Mouse (Mus musculus): ENCODE data around the gene Erbb2. TPM values are rescaled to one million over a fixed set of nuclear protein-coding genes. Genes with fewer than 3 reads are reported as not detected.

The Erbb2 gene
- total and polyA plus RNA-seq, 2 experiments, result 0.72 to 1.0 TPM

DNA sequence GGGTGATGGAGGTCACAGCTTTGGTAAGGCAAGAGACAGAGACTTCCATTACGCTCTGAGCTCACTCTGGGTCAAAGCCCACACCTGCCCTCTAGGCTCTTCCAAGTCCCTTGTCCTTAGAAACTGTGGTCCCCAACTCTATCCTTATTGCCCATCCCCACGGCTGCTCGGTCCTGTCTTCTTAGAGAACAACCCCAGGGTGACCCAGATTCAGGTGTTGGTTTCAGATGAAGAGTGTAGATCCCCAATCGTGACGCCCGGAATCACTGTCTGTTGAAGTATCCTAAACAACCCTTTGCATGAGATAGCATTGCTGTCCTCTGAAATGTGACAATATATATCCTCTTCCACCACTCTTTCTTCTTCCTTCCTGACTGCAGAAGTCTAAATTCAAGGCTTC lies 50.0 kb downstream of the Erbb2 start:
- H3K9ac ChIP-seq (ENCODE audit: low read depth, low read length), result no peak overlapping the region
- H3K4me1 ChIP-seq (ENCODE audit: control insufficient read depth, insufficient read depth, low read length), result 0 out of 2 replicates have a peak, but pooled peaks cover 1% of the 10 kb centered on the region
- no peak overlapping the region for H3K4me3 ChIP-seq (ENCODE audit: insufficient read depth, low read depth, low read length)
- H3K36me3 ChIP-seq (ENCODE audit: control insufficient read depth, insufficient read depth, low read length), result no peaks in the 10 kb centered on the region
- DNase-seq (ENCODE audit: extremely low read depth, low read depth, low spot score), result no peak
- no peaks in the 10 kb centered on the region for H3K27me3 ChIP-seq (ENCODE audit: control insufficient read depth, insufficient read depth, low read length)
- H3K79me2 ChIP-seq (ENCODE audit: control insufficient read depth, insufficient read depth, low read length), result no peaks in the 10 kb centered on the region
- WGBS, result 86% methylated on average over 6 of the region's 6 CpGs
- H3K27ac ChIP-seq (replicated peaks; ENCODE audit: insufficient read depth, low read depth, low read length), result no peak overlapping the region
- TF ChIP-seq POLR2A (IDR thresholded peaks at IDR 0.05; ENCODE audit: extremely low read depth, insufficient read depth, low read length) (no peak), CTCF (IDR thresholded peaks at IDR 0.05; ENCODE audit: low read depth, low read length) (no peak)

DNA sequence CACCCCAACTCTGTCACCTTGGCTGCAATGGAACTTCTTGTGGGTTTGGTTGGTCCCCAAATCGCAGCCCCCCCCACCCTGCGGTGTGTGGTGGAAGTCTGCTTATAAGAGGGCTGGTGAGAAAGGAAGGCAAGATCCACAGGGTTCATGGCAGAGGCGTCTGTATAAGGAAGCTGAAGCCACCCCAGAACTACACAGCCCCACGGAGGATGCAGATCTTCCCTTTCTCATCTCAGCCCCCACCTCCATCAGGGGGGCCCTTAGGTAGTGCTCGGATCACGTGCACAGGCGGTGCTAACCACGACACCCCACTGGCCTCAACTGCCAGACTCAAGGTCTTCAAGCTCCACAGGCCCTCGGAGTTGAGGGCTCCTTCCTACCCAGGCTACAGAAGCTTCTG lies 51.6 kb downstream of the Erbb2 start:
- Histone ChIP-seq H3K27me3 (ENCODE audit: control insufficient read depth, insufficient read depth, low read length) (no peaks in the 10 kb centered on the region), H3K4me1 (ENCODE audit: control insufficient read depth, insufficient read depth, low read length) (no peaks in the 10 kb centered on the region), H3K4me3 (ENCODE audit: insufficient read depth, low read depth, low read length) (no peak overlapping the region), H3K36me3 (ENCODE audit: control insufficient read depth, insufficient read depth, low read length) (no peaks in the 10 kb centered on the region), H3K27ac (replicated peaks; ENCODE audit: insufficient read depth, low read depth, low read length) (no peak overlapping the region), H3K9ac (ENCODE audit: low read depth, low read length) (no peak overlapping the region), H3K79me2 (ENCODE audit: control insufficient read depth, insufficient read depth, low read length) (no peaks in the 10 kb centered on the region)
- no peak for DNase-seq (ENCODE audit: extremely low read depth, low read depth, low spot score)
- WGBS, result 78% methylated on average over 9 of the region's 9 CpGs
- TF ChIP-seq CTCF (IDR thresholded peaks at IDR 0.05; ENCODE audit: low read depth, low read length), result no peak
- TF ChIP-seq POLR2A (IDR thresholded peaks at IDR 0.05; ENCODE audit: extremely low read depth, insufficient read depth, low read length), result no peak

DNA sequence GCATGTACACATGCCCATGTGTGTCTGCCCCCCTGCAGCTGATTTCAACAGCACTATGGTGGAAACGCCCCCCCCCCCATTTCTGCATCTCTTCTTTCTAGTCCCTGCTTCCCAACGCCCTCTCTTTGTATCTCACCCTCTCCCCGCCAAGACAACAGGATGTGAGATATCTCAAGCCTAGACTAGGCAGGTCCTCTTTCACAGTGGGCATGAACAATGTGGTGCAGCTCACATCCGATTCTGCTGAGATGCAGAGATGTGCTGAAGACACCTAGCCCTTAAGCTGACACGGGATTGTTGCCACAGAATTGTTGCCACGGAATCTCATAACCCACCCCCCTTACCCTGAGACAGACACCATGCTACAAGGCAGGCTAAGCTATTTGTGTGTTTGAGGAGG lies 52.2 kb downstream of the Erbb2 start:
- Histone ChIP-seq H3K27me3 (ENCODE audit: control insufficient read depth, insufficient read depth, low read length) (no peaks in the 10 kb centered on the region), H3K36me3 (ENCODE audit: control insufficient read depth, insufficient read depth, low read length) (no peaks in the 10 kb centered on the region), H3K27ac (replicated peaks; ENCODE audit: insufficient read depth, low read depth, low read length) (no peak overlapping the region), H3K4me3 (ENCODE audit: insufficient read depth, low read depth, low read length) (no peak overlapping the region), H3K79me2 (ENCODE audit: control insufficient read depth, insufficient read depth, low read length) (no peaks in the 10 kb centered on the region), H3K4me1 (ENCODE audit: control insufficient read depth, insufficient read depth, low read length) (no peaks in the 10 kb centered on the region), H3K9ac (ENCODE audit: low read depth, low read length) (no peak overlapping the region)
- no peak for TF ChIP-seq POLR2A (IDR thresholded peaks at IDR 0.05; ENCODE audit: extremely low read depth, insufficient read depth, low read length)
- WGBS, result 66% methylated on average over 6 of the region's 6 CpGs
- DNase-seq (ENCODE audit: extremely low read depth, low read depth, low spot score), result no peak

DNA sequence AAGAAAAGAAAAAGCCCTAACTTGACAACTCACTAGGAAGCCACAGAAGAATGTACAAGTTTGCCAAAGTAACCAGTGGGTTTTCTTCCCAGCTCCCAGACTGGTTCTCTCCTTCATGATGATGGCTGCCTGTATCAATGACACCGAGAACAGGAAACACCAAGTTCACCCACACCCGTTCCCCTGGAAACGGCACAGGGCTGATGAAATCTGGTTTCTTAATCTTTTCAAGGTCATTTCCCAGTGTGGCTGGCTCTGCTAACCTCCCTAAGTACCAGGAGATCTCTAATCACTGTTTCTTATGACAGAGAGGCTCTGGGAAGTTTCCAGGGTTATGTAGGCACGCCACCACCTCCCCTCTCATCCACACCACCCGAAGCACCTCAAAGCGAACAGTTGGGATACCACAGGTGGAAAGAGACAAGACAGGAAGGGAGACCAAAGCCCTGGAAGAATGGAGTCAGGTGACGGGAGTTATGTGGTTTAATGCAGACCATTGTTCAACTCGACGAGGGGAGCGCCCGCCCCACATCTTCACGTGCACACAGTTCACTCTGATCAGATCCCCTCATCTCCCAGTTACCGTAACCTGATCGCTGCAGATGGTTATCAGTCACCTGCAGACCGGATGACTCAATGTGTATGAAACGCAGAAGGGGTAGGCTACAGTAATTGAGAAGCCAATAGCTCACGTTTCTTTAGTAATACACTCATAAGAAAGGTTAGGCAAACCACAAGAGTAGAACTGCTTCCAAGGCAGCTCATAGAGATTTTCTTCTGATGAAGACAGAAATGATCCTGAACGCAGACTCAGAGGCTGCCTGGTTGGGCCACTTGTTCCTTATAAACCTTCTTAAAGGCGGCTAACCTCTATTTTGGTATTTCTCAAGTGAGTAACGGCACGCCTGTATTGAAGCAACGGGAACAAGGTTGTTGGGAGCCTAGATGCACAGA lies 57.8 kb downstream of the Erbb2 start:
- H3K4me1 ChIP-seq (ENCODE audit: control insufficient read depth, insufficient read depth, low read length), result no peaks in the 10 kb centered on the region
- H3K36me3 ChIP-seq (ENCODE audit: control insufficient read depth, insufficient read depth, low read length), result no peaks in the 10 kb centered on the region
- 68% methylated on average over 22 of the region's 22 CpGs for WGBS
- no peaks in the 10 kb centered on the region for H3K27me3 ChIP-seq (ENCODE audit: control insufficient read depth, insufficient read depth, low read length)
- no peak for DNase-seq (ENCODE audit: extremely low read depth, low read depth, low spot score)
- TF ChIP-seq CTCF (IDR thresholded peaks at IDR 0.05; ENCODE audit: low read depth, low read length) (no peak), POLR2A (IDR thresholded peaks at IDR 0.05; ENCODE audit: extremely low read depth, insufficient read depth, low read length) (no peak)
- H3K27ac ChIP-seq (replicated peaks; ENCODE audit: insufficient read depth, low read depth, low read length), result no peak overlapping the region
- H3K9ac ChIP-seq (ENCODE audit: low read depth, low read length), result no peak overlapping the region
- no peak overlapping the region for H3K4me3 ChIP-seq (ENCODE audit: insufficient read depth, low read depth, low read length)
- no peaks in the 10 kb centered on the region for H3K79me2 ChIP-seq (ENCODE audit: control insufficient read depth, insufficient read depth, low read length)

DNA sequence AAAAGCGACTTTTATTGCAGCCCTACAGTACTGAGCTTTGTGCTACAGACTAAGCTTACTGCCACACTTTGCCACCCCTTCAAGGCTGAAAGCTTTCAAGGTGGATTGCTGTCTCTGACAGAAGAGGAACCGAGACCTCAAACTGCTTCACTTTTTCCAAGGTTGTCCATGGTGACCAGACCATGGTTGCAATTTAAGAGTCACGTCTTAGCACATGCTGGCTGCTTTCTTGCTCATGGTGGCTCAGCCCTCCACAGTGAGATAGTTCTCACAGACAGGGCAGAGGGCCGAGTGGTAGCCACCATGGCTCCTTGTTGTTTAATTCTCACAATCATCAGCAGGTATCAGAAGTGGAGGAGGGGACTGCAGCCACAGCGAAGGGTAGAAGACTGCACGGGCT lies 58.5 kb downstream of the Erbb2 start:
- no peaks in the 10 kb centered on the region for H3K27me3 ChIP-seq (ENCODE audit: control insufficient read depth, insufficient read depth, low read length)
- TF ChIP-seq POLR2A (IDR thresholded peaks at IDR 0.05; ENCODE audit: extremely low read depth, insufficient read depth, low read length) (no peak), CTCF (IDR thresholded peaks at IDR 0.05; ENCODE audit: low read depth, low read length) (no peak)
- DNase-seq (ENCODE audit: extremely low read depth, low read depth, low spot score), result no peak
- H3K4me3 ChIP-seq (ENCODE audit: insufficient read depth, low read depth, low read length), result no peak overlapping the region
- no peaks in the 10 kb centered on the region for H3K36me3 ChIP-seq (ENCODE audit: control insufficient read depth, insufficient read depth, low read length)
- H3K9ac ChIP-seq (ENCODE audit: low read depth, low read length), result no peak overlapping the region
- H3K27ac ChIP-seq (replicated peaks; ENCODE audit: insufficient read depth, low read depth, low read length), result no peak overlapping the region
- H3K4me1 ChIP-seq (ENCODE audit: control insufficient read depth, insufficient read depth, low read length), result no peaks in the 10 kb centered on the region
- WGBS, result 73% methylated on average over 6 of the region's 6 CpGs
- no peaks in the 10 kb centered on the region for H3K79me2 ChIP-seq (ENCODE audit: control insufficient read depth, insufficient read depth, low read length)

DNA sequence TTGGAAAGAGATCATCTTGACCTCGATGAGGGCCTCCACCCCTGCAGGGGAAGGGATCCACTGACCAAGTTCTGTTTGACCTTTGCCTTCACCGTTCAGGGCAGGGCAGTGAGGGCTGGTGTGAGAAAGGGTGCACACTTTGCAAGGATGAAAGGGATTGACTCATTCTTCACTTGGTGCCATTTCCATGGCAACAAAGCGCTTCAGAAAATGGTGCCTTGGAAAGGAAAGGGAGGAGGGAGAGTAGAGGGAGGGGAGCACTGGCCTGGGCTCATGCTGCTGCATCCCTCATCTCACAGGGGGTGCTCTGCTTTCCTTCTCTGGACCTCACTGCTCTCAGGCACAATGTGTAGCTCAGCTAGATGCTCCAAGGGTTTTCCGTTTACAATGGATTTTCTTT lies 60.4 kb downstream of the Erbb2 start:
- H3K9ac ChIP-seq (ENCODE audit: low read depth, low read length), result no peak overlapping the region
- WGBS, result 64% methylated on average over 4 of the region's 4 CpGs
- H3K79me2 ChIP-seq (ENCODE audit: control insufficient read depth, insufficient read depth, low read length), result no peaks in the 10 kb centered on the region
- H3K4me3 ChIP-seq (ENCODE audit: insufficient read depth, low read depth, low read length), result no peak overlapping the region
- no peaks in the 10 kb centered on the region for H3K4me1 ChIP-seq (ENCODE audit: control insufficient read depth, insufficient read depth, low read length)
- H3K27ac ChIP-seq (replicated peaks; ENCODE audit: insufficient read depth, low read depth, low read length), result no peak overlapping the region
- no peak for TF ChIP-seq POLR2A (IDR thresholded peaks at IDR 0.05; ENCODE audit: extremely low read depth, insufficient read depth, low read length)
- no peak for TF ChIP-seq CTCF (IDR thresholded peaks at IDR 0.05; ENCODE audit: low read depth, low read length)
- H3K36me3 ChIP-seq (ENCODE audit: control insufficient read depth, insufficient read depth, low read length), result no peaks in the 10 kb centered on the region
- DNase-seq (ENCODE audit: extremely low read depth, low read depth, low spot score), result no peak
- peaks cover 3% of the 10 kb centered on the region; the same call in 1 of the 2 replicates for H3K27me3 ChIP-seq (ENCODE audit: control insufficient read depth, insufficient read depth, low read length)

Data from liver, adult 2 months (tissue).